Mouse (Mus musculus): ENCODE measurements around the gene Fgd4. TPM values are rescaled to one million over a fixed set of nuclear protein-coding genes. Genes with fewer than 3 reads are reported as not detected.
"Not testable (repeated sequence)": the region's sequence is repeated elsewhere in the genome, so short reads cannot be mapped to it uniquely, and the experiment has no call there.

The Fgd4 gene
- total and polyA plus RNA-seq, 2 experiments from 2014 or later, result 13.4 to 27.6 TPM

DNA sequence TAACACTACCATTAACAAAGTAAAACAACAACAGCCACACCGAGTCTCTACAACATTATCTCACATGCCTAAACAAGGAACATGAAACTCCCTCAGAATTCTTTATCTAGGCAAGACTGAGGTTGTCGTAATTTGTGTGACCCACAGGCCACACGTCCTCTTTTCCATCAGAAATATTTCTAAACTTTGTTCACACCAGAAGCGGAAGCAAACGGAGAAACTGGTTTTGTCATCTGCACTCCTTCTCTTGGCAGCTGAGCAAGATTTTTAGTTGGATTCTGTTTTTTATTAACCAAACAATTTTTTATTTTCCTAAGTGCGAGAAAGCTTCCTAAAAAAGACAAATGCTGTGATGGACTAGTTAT, 73.6 kb downstream of the Fgd4 start:
- H3K9me3 ChIP-seq (ENCODE audit: low read length), result no peaks in the 10 kb centered on the region
- DNase-seq (ENCODE audit: low spot score) (no peak), ATAC-seq (no peak)
- no peak overlapping the region for H3K9ac ChIP-seq (replicated peaks; ENCODE audit: low read length)
- peak overlapping the region; percentile 27; the same call in 1 of the 2 replicates for H3K27ac ChIP-seq
- H3K36me3 ChIP-seq (ENCODE audit: insufficient read depth, low read length), result no peaks in the 10 kb centered on the region
- WGBS, result 51% methylated on average over 6 of the region's 6 CpGs
- H3K27me3 ChIP-seq (ENCODE audit: insufficient read depth, low read length), result no peaks in the 10 kb centered on the region
- peak overlapping the region; percentile 21; the same call in 1 of the 2 replicates for H3K4me2 ChIP-seq (ENCODE audit: low read depth, low read length)
- H3K4me1 ChIP-seq (ENCODE audit: insufficient read depth, low read length), result peaks cover 4% of the 10 kb centered on the region; the same call in 1 of the 2 replicates
- no peak overlapping the region for H3K4me3 ChIP-seq (ENCODE audit: low read length)
- TF ChIP-seq CTCF (IDR thresholded peaks at IDR 0.05; ENCODE audit: low read depth), result no peak

DNA sequence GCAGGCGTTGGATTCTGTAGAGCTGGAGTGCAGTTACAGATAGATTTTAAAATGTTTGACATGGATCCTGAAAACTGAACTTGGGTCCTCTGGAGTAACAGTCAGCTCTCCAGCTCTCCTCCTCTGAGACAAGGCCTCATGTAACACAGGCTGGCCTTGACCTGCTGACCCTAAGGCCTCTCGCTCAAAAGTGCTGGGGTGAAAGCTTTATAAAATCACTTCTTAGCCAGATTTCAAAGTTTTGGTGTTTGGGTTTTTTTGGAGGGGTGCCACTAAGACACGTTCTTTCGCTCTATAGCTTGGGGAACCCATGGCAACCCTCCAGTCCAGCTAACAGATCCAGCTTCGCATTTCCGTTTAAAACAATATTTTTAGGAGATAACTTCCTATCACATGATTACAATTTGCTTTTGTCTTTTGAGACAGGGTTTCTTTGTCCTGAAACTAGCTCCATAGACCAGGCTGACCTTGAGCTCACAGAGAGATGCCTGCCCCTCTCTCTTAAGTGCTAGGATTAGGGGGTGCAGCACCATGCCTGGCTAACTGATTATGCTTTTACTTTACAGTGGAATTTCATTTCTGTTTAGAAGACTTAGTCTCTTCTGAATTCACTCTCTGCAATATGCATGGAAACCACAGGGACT, 74.1 kb downstream of the Fgd4 start:
- Histone ChIP-seq H3K27ac (peak overlapping the region; percentile 27; the same call in 1 of the 2 replicates), H3K36me3 (ENCODE audit: insufficient read depth, low read length) (no peaks in the 10 kb centered on the region), H3K4me2 (ENCODE audit: low read depth, low read length) (no peak overlapping the region), H3K4me3 (ENCODE audit: low read length) (no peak overlapping the region), H3K27me3 (ENCODE audit: insufficient read depth, low read length) (no peaks in the 10 kb centered on the region), H3K4me1 (ENCODE audit: insufficient read depth, low read length) (peaks cover 4% of the 10 kb centered on the region; the same call in 1 of the 2 replicates), H3K9me3 (ENCODE audit: low read length) (no peaks in the 10 kb centered on the region), H3K9ac (replicated peaks; ENCODE audit: low read length) (no peak overlapping the region)
- peak; percentile 55 for ATAC-seq
- peak; percentile 11 for DNase-seq (ENCODE audit: low spot score)
- 41% methylated on average over 6 of the region's 6 CpGs for WGBS
- TF ChIP-seq CTCF (IDR thresholded peaks at IDR 0.05; ENCODE audit: low read depth), result no peak

DNA sequence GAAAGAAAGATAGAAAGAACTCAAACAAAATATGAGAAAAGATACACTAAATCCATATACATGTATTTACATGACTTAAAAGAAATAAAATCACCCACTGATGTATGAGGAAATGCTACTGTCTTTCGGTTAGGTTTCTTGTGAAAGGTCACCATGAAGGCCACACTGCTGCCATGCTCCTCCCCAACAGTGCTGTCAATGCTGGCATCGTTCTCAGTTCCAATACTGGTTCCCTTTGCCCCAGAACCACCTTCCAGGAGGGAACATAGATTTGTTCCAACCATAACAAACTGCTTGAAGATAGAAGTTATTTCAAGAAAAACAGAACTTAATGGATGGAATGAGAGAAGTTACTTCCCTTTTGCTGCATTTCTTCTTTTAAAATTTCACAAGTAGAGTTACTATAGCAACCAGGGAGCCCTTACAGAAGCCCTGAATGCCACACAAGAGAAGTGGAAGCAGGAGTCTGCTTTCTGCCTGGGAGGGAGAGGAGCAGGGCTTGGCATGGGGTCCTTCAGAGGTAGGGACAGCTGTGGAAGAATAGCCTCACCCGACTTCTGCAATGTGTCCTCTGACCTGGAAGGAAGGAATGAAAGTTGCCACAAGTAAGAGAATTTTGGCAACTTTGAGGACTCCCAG, 75.0 kb downstream of the Fgd4 start:
- DNase-seq (ENCODE audit: low spot score) (no peak), ATAC-seq (no peak)
- Histone ChIP-seq H3K4me2 (ENCODE audit: low read depth, low read length) (no peak overlapping the region), H3K9ac (replicated peaks; ENCODE audit: low read length) (no peak overlapping the region), H3K4me3 (ENCODE audit: low read length) (no peak overlapping the region), H3K9me3 (ENCODE audit: low read length) (no peaks in the 10 kb centered on the region), H3K36me3 (ENCODE audit: insufficient read depth, low read length) (no peaks in the 10 kb centered on the region), H3K27me3 (ENCODE audit: insufficient read depth, low read length) (no peaks in the 10 kb centered on the region), H3K4me1 (ENCODE audit: insufficient read depth, low read length) (peaks cover 4% of the 10 kb centered on the region; the same call in 1 of the 2 replicates), H3K27ac (no peak overlapping the region)
- TF ChIP-seq CTCF (IDR thresholded peaks at IDR 0.05; ENCODE audit: low read depth), result no peak
- WGBS, result 38% methylated on average over 3 of the region's 3 CpGs

DNA sequence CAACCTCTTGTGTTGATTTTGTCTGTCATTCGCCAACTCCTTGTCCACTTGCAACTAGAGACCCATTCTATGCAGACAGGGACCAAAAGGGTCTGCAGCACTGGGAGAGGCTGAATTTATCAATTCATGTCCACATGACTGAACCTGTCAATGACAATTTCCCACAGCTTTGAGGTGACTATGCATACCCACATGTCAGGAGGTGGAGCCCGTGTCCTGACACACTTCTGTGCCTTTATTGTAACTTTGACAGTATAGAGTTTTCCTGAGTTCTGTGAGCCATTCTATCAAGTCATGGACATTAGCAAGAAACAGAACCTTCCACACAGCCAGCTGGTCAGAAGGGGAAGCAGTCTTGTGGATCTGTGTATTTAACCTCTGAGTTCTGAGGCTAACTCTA, 76.7 kb downstream of the Fgd4 start:
- 53% methylated on average over 2 of the region's 2 CpGs for WGBS
- Histone ChIP-seq H3K27me3 (ENCODE audit: insufficient read depth, low read length) (no peaks in the 10 kb centered on the region), H3K9me3 (ENCODE audit: low read length) (no peaks in the 10 kb centered on the region), H3K36me3 (ENCODE audit: insufficient read depth, low read length) (no peaks in the 10 kb centered on the region), H3K4me3 (ENCODE audit: low read length) (no peak overlapping the region), H3K9ac (replicated peaks; ENCODE audit: low read length) (no peak overlapping the region), H3K27ac (no peak overlapping the region), H3K4me2 (ENCODE audit: low read depth, low read length) (no peak overlapping the region), H3K4me1 (ENCODE audit: insufficient read depth, low read length) (peaks cover 4% of the 10 kb centered on the region; the same call in 1 of the 2 replicates)
- no peak for ATAC-seq
- no peak for DNase-seq (ENCODE audit: low spot score)
- TF ChIP-seq CTCF (IDR thresholded peaks at IDR 0.05; ENCODE audit: low read depth), result no peak

DNA sequence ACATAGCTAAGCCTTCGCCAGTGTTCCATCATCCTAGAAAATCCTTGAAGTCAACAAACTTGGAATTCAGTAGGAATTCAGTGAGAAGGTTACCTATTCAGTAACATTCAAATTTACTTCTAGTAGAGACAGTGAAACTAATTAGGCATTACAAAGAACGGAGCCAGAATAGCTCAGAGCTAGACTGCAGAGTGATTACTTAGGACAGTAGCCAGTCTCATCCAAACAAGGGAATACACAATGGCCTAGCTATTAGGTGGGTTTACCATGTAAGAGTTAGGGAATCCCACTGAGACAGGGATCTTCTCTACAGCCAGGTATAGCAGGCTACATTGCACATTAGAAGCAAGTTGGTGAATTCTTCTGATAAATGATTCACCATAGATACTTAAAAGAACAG, 77.5 kb downstream of the Fgd4 start:
- DNase-seq (ENCODE audit: low spot score); H3K4me3 ChIP-seq (ENCODE audit: low read length); H3K9me3 ChIP-seq (ENCODE audit: low read length); H3K9ac ChIP-seq (replicated peaks; ENCODE audit: low read length); H3K4me1 ChIP-seq (ENCODE audit: insufficient read depth, low read length); ATAC-seq; H3K36me3 ChIP-seq (ENCODE audit: insufficient read depth, low read length); H3K27ac ChIP-seq; H3K4me2 ChIP-seq (ENCODE audit: low read depth, low read length); H3K27me3 ChIP-seq (ENCODE audit: insufficient read depth, low read length): not testable (repeated sequence)
- 51% methylated on average over 2 of the region's 2 CpGs for WGBS

DNA sequence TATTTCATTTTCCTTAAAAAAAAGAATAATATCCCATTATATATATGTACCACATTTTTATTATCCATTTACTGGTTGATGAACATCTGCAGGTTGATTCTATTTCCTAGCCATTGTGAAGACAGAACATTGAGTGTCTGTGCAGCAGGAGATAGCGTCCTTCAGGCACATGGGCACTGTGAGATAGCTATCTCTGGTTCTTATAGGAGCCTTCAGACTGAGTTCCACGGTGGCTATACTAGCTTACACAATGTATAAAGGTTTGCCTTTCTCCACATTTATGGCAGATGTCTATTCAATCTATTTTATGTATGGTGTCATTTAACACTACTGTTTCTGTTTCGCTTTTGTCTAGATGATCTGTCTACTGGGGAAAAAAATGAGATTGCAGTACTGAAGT, 98.9 kb downstream of the Fgd4 start:
- no peak for DNase-seq (ENCODE audit: low spot score)
- Histone ChIP-seq H3K4me2 (ENCODE audit: low read depth, low read length) (no peak overlapping the region), H3K9ac (replicated peaks; ENCODE audit: low read length) (no peak overlapping the region), H3K27ac (no peak overlapping the region), H3K4me3 (ENCODE audit: low read length) (no peak overlapping the region), H3K36me3 (ENCODE audit: insufficient read depth, low read length) (no peaks in the 10 kb centered on the region; the same call in 1 of the 2 replicates), H3K9me3 (ENCODE audit: low read length) (no peaks in the 10 kb centered on the region), H3K27me3 (ENCODE audit: insufficient read depth, low read length) (no peaks in the 10 kb centered on the region), H3K4me1 (ENCODE audit: insufficient read depth, low read length) (no peaks in the 10 kb centered on the region)
- ATAC-seq, result no peak
- TF ChIP-seq CTCF (IDR thresholded peaks at IDR 0.05; ENCODE audit: low read depth), result no peak
- WGBS, result 95% methylated on average over 3 of the region's 3 CpGs

DNA sequence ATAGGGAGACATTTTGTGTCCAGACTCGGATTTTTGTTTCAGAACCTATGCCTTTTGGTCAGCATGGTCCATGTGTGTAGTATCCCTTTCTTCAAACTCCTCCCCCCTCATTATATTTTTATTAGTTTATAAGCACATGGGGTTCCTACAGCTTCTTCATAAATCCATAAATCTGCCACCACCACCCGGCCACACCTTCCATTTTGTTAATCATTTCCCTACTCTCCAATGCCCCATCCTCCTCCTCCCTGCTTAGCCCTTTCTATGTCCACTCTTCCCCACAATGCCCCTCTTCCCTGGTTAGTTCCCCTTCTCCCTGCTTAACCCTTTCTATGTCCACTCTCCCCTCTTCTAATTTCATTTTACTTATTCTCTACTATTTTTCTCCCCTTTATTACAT, 99.4 kb downstream of the Fgd4 start:
- Histone ChIP-seq H3K4me2 (ENCODE audit: low read depth, low read length) (no peak overlapping the region), H3K36me3 (ENCODE audit: insufficient read depth, low read length) (no peaks in the 10 kb centered on the region; the same call in 1 of the 2 replicates), H3K9me3 (ENCODE audit: low read length) (no peaks in the 10 kb centered on the region), H3K27ac (no peak overlapping the region), H3K9ac (replicated peaks; ENCODE audit: low read length) (no peak overlapping the region), H3K27me3 (ENCODE audit: insufficient read depth, low read length) (no peaks in the 10 kb centered on the region), H3K4me3 (ENCODE audit: low read length) (no peak overlapping the region), H3K4me1 (ENCODE audit: insufficient read depth, low read length) (no peaks in the 10 kb centered on the region)
- no peak for DNase-seq (ENCODE audit: low spot score)
- TF ChIP-seq CTCF (IDR thresholded peaks at IDR 0.05; ENCODE audit: low read depth), result no peak
- 94% methylated on average over 2 of the region's 2 CpGs for WGBS
- ATAC-seq, result no peak
